Comparison of ENCODE assay signal across 14 mouse cellular contexts in the genomic region with DNA sequence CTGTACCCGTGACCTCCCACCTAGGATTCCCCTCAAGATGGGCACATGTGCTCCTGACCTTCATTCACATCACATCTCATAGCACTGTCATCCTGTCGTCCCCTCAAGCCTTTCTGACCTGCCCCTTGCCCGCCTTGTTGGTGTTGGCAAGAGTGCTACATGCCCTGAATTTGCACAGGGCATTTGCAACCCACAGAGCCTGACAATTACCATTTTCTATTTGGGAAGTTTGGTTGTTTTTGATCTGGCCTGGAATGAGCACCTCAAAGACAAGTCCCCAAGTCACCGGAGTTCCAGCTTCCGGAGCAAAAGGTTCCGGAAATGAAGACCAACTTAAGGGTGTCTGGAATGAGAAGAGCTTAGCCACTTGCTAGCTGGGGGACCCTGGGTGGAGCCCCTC. TPM values are rescaled to one million over a fixed set of nuclear protein-coding genes. Genes with fewer than 3 reads are reported as not detected.
DNase-seq lines count a peak whose midpoint lies in the region; ATAC-seq lines count a peak whose summit lies in the region.
"Had no signal": no experiment of that assay in that cellular context is flagged by ENCODE, and none has a peak within 500 bp of the region (broad histone marks: within the 10 kb centered on the region; RNA-seq: fewer than 3 reads in every experiment).

A gene (plus strand): TSS at position 301 of the 400 bp plus-strand sequence.

- 52% methylated on average over 6 of the region's 6 CpGs for WGBS in heart, embryonic 12.5 days

- H3K27ac ChIP-seq in heart, embryonic 12.5 days (ENCODE audit: poor library complexity, severe bottlenecking), result 0 out of 2 replicates have a peak within 1 kb of the TSS, but pooled peaks have one; percentile 12
- H3K27ac ChIP-seq in brown adipose tissue, adult 24 weeks (replicated peaks; ENCODE audit: low read depth, low read length), result peak within 1 kb of the TSS; percentile 91
- H3K27ac ChIP-seq: limb, embryonic 13.5 days had no signal

- no peak within 1 kb of the TSS for H3K9ac ChIP-seq in heart, embryonic 12.5 days
- H3K9ac ChIP-seq: limb, embryonic 13.5 days had no signal

- DNase-seq in heart, postnatal 25 days (ENCODE audit: low spot score), result no peak
- DNase-seq in layer of hippocampus, postnatal 14 days (ENCODE audit: low spot score in 2 of 2), result no peak
- no peak for DNase-seq in layer of hippocampus, adult 9-10 months (ENCODE audit: low spot score)
- DNase-seq in layer of hippocampus, postnatal 36 days, result no peak
- no peak for DNase-seq in adrenal gland, postnatal 4 days (ENCODE audit: low spot score in 2 of 2)
- no peak for DNase-seq in thymus, postnatal 25 days
- DNase-seq: cerebellum, adult 9-10 months; gastrocnemius, postnatal 36 days; lung, adult 2 months had no signal

- ATAC-seq in heart, embryonic 12.5 days (ENCODE audit: insufficient number of reproducible peaks, low FRiP score), result no peak
- ATAC-seq: CD4-positive, CD25-positive, alpha-beta regulatory T cell, adult 4 months had no signal

- H3K4me2 ChIP-seq in heart, embryonic 12.5 days, result peak within 1 kb of the TSS; percentile 17
- H3K4me2 ChIP-seq: limb, embryonic 13.5 days had no signal

- H3K4me3 ChIP-seq in heart, embryonic 12.5 days, result no peak within 1 kb of the TSS
- H3K4me3 ChIP-seq in brown adipose tissue, adult 24 weeks (ENCODE audit: insufficient read depth, low read depth, low read length), result peak within 1 kb of the TSS; percentile 49
- H3K4me3 ChIP-seq: limb, embryonic 13.5 days had no signal

- intact Hi-C loops in heart, postnatal 25 days (cut with DNase I), result loop anchor here (5.0 kb wide), 1 partner anchor 83 kb away; no protein-coding TSS in a partner anchor

- peaks cover 20% of the 10 kb centered on the region for H3K4me1 ChIP-seq in heart, embryonic 12.5 days (replicated peaks)
- H3K4me1 ChIP-seq in brown adipose tissue, adult 24 weeks (ENCODE audit: control insufficient read depth, insufficient read depth, insufficient read length, low read length), result peaks cover 21% of the 10 kb centered on the region
- H3K4me1 ChIP-seq: limb, embryonic 13.5 days had no signal

- no peaks in the 10 kb centered on the region for H3K9me3 ChIP-seq in heart, embryonic 12.5 days (replicated peaks)
- H3K9me3 ChIP-seq: limb, embryonic 13.5 days had no signal

- peaks cover 6% of the 10 kb centered on the region; the same call in 1 of the 2 replicates for H3K36me3 ChIP-seq in heart, embryonic 12.5 days

- H3K27me3 ChIP-seq in heart, embryonic 12.5 days (replicated peaks), result no peaks in the 10 kb centered on the region
- H3K27me3 ChIP-seq: limb, embryonic 13.5 days had no signal

RNA-seq across cellular contexts. Expression of the gene that starts here (rescaled TPM):
- 0.98 and 1.3 TPM in 2 replicates for polyA plus RNA-seq in heart, embryonic 12.5 days (2016; fragmentation: Nextera tagmentation; extraction: Ambion mirVana)
- 1 to 10 TPM; 2.8 to 3.5 TPM for total RNA-seq in heart, postnatal 25 days (2021)
- 10 to 100 TPM; 10.4 to 12.3 TPM for total RNA-seq in layer of hippocampus, postnatal 14 days (2021)
- 1.3 and 1.7 TPM in 2 replicates for polyA plus RNA-seq in brown adipose tissue, adult 24 weeks (2012; ENCODE audit: insufficient read depth, insufficient read length, missing spikeins)
- total RNA-seq in layer of hippocampus, postnatal 36 days (2021), result 10 to 100 TPM; 14.1 to 16.0 TPM
- total RNA-seq in adrenal gland, postnatal 4 days (2021), result 1 to 10 TPM; 1.8 to 2.5 TPM
- total RNA-seq: megakaryocyte, adult 5-6 weeks had no signal
- polyA plus RNA-seq: CD4-positive, CD25-positive, alpha-beta regulatory T cell, adult 4 months had no signal
